Mouse (Mus musculus): ENCODE data around the gene Ing1.

DNA sequence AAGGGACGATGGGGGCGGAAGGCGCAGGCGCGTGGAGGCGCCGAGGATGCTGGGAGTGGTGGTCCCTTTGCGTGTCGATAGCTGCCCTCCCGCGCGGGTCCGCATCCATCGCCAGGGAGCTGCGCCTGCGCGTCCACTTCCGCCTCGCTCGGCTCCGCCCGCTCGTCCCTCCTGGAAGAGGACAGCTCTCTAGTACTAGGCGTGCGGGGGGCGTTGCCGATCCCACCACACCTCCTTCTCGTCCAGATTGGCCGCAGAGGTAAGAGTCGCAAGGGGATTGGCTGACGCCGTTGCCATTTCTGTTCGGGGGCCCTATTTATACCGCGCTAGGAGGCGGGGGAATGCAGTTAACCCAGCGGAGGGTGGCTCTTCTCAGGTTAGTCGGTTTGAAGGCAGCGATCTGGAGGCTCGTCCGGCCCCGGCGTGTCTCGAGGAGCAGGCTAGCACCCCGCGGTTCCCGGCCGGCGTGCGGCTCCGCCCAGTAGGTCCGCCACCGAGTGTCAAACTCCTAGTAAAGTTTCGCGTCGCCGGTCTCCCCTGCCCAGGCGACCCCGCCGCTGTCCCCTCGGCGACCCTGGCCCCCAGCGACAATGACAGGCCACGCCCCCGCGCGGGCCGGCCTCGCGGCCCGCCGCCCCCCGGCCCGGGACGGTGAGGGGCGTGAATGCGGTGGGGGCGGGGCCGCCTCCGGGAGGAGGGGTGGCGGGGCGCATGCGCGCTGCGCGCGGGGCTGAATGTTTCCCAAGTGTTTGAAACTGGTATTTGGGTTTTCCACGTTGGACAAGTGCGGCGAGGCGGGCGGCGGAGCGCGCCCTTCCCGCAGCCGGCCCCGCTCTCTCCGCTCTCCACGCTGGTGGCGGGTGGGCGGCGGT lies 585 bp downstream of the Ing1 start:
- TF ChIP-seq POLR2A (IDR thresholded peaks at IDR 0.05; ENCODE audit: insufficient read length, low read depth), result peak; percentile 78
- TF ChIP-seq TCF12 (IDR thresholded peaks at IDR 0.05; ENCODE audit: insufficient read depth, poor library complexity, severe bottlenecking), result no peak
- TF ChIP-seq USF1 (IDR thresholded peaks at IDR 0.05; ENCODE audit: low read depth), result no peak
- peak; percentile 88 for TF ChIP-seq POLR2AphosphoS2 (IDR thresholded peaks at IDR 0.05; ENCODE audit: insufficient read length, low read depth)
- TF ChIP-seq TCF3 (IDR thresholded peaks at IDR 0.05; ENCODE audit: insufficient read length, low read depth), result no peak
- TF ChIP-seq MAX (IDR thresholded peaks at IDR 0.05; ENCODE audit: low read depth), result no peak
- peak in 1 of 3 experiments; percentile 7 for TF ChIP-seq MYOD1 (IDR thresholded peaks at IDR 0.05; ENCODE audit: control insufficient read depth in 1 of 3, insufficient read length in 2 of 3, low read depth in 2 of 3)
- no peak for TF ChIP-seq E2F4 (IDR thresholded peaks at IDR 0.05; ENCODE audit: insufficient read depth)
- TF ChIP-seq SRF (IDR thresholded peaks at IDR 0.05; ENCODE audit: control insufficient read depth, insufficient read length, low read depth), result peak; percentile 11
- peak in 1 of 3 experiments; percentile 1 for TF ChIP-seq MYOG (IDR thresholded peaks at IDR 0.05; ENCODE audit: control insufficient read depth in 1 of 3, insufficient read depth in 1 of 3, insufficient read length in 2 of 3, low read depth in 2 of 3)
- no peak for TF ChIP-seq CEBPB (IDR thresholded peaks at IDR 0.05; ENCODE audit: insufficient read depth, poor library complexity, severe bottlenecking)

Measured in myocyte (in vitro differentiated cells).